Mouse (Mus musculus) liver, embryonic 11.5 days (tissue): Measurements from ENCODE around the gene Gjb1. TPM values are rescaled to one million over a fixed set of nuclear protein-coding genes. Genes with fewer than 3 reads are reported as not detected.

ENCODE experiments used
- ATAC-seq: fragments of 200-750 bp; cut with Nextera tagmentation; replicated peaks from 2 replicates; pipeline ENCODE4 v1.8.0; 2017; ENCODE audit warnings: moderate number of reproducible peaks, mild to moderate bottlenecking, moderate TSS enrichment, moderate library complexity; ENCODE audit not compliant: low FRiP score
- DNase-seq: peaks from one replicate; pipeline ENCODE4 v3.0.0-alpha.2; 2017; ENCODE audit warnings: low spot score
- H3K27ac ChIP-seq: fragments of 300-500 bp; sonication (generic); 2 replicates; pipeline ENCODE4 v1.5.1; 2014; ENCODE audit warnings: mild to moderate bottlenecking, low read depth, low read length, control low read depth
- H3K27me3 ChIP-seq: fragments of 300-500 bp; sonication (generic); replicated peaks from 2 replicates; pipeline ENCODE4 v1.6.1; 2014; ENCODE audit warnings: low read length, mixed read lengths; ENCODE audit not compliant: control insufficient read depth, insufficient read depth
- H3K36me3 ChIP-seq: fragments of 300-500 bp; sonication (generic); 2 replicates; pipeline ENCODE4 v1.6.1; 2014; ENCODE audit warnings: mild to moderate bottlenecking, low read length, moderate library complexity, mixed read lengths; ENCODE audit not compliant: control insufficient read depth, insufficient read depth
- H3K4me1 ChIP-seq: fragments of 300-500 bp; sonication (generic); replicated peaks from 2 replicates; pipeline ENCODE4 v1.6.1; 2014; ENCODE audit warnings: low read length, mixed read lengths; ENCODE audit not compliant: control insufficient read depth, insufficient read depth
- H3K4me2 ChIP-seq: fragments of 300-500 bp; sonication (generic); 2 replicates; pipeline ENCODE4 v1.6.1; 2014; ENCODE audit warnings: mild to moderate bottlenecking, control low read depth, moderate library complexity
- H3K4me3 ChIP-seq: fragments of 300-500 bp; sonication (generic); 2 replicates; pipeline ENCODE4 v1.5.1; 2014; ENCODE audit warnings: low read depth, low read length, control low read depth
- H3K9ac ChIP-seq: fragments of 300-500 bp; sonication (generic); 2 replicates; pipeline ENCODE4 v1.6.1; 2014; ENCODE audit warnings: low read depth, low read length, control low read depth
- H3K9me3 ChIP-seq: fragments of 300-500 bp; sonication (generic); 2 replicates; pipeline ENCODE4 v1.6.1; 2016; ENCODE audit warnings: low read length, inconsistent platforms, mixed read lengths; ENCODE audit not compliant: control insufficient read depth
- WGBS: fragments of 180-500 bp; shearing (Covaris S2); extraction: QIAGEN DNeasy Blood & Tissue Kit; methylation state at CpG from one replicate; pipeline ENCODE4 v1.1.7; 2014; 5-methylcytosine and 5-hydroxymethylcytosine counted together
- polyA plus RNA-seq: library from polyadenylated mRNA; unstranded; fragments of >200 nt; fragmentation: Nextera tagmentation; extraction: Ambion mirVana; gene quantifications from 2 replicates; pipeline ENCODE4 v1.2.1, GENCODE M21; 2014

Gene Gjb1
- polyA plus RNA-seq, 1 experiment from 2014 or later, result 34.5 TPM

- H3K4me3 ChIP-seq, result no peak overlapping the region
- no peaks in the 10 kb centered on the region for H3K9me3 ChIP-seq
- H3K27ac ChIP-seq, result no peak overlapping the region
- 0 out of 2 replicates have a peak overlapping the region, but pooled peaks have one; percentile 10 for H3K4me2 ChIP-seq
- no peaks in the 10 kb centered on the region for H3K36me3 ChIP-seq
- peaks cover 41% of the 10 kb centered on the region for H3K27me3 ChIP-seq
- 25% methylated on average over 29 of the region's 32 CpGs for WGBS
- DNase-seq (no peak), ATAC-seq (no peak)
- no peaks in the 10 kb centered on the region for H3K4me1 ChIP-seq
- no peak overlapping the region for H3K9ac ChIP-seq
Observed at GRCm38 (mm10) chrX:101384439-101385137, 8.4 kb downstream of the Gjb1 start.

GRCm38 (mm10) chrX:101386222-101386621 is 10.0 kb downstream of the Gjb1 start:
- ATAC-seq, result no peak
- DNase-seq, result no peak
- Histone ChIP-seq H3K36me3 (no peaks in the 10 kb centered on the region), H3K9me3 (no peaks in the 10 kb centered on the region), H3K27me3 (peaks cover 41% of the 10 kb centered on the region), H3K4me1 (no peaks in the 10 kb centered on the region), H3K4me3 (no peak overlapping the region), H3K4me2 (no peak overlapping the region), H3K9ac (no peak overlapping the region), H3K27ac (no peak overlapping the region)
- 31% methylated on average over 4 of the region's 4 CpGs for WGBS

- Histone ChIP-seq H3K9me3 (no peaks in the 10 kb centered on the region), H3K27me3 (peaks cover 22% of the 10 kb centered on the region), H3K27ac (no peak overlapping the region), H3K4me2 (no peak overlapping the region), H3K4me3 (no peak overlapping the region), H3K9ac (no peak overlapping the region), H3K36me3 (no peaks in the 10 kb centered on the region), H3K4me1 (no peaks in the 10 kb centered on the region)
- ATAC-seq (no peak), DNase-seq (no peak)
- 76% methylated on average over 5 of the region's 5 CpGs for WGBS
Observed at GRCm38 (mm10) chrX:101388866-101389537, 12.8 kb downstream of the Gjb1 start.

DNA sequence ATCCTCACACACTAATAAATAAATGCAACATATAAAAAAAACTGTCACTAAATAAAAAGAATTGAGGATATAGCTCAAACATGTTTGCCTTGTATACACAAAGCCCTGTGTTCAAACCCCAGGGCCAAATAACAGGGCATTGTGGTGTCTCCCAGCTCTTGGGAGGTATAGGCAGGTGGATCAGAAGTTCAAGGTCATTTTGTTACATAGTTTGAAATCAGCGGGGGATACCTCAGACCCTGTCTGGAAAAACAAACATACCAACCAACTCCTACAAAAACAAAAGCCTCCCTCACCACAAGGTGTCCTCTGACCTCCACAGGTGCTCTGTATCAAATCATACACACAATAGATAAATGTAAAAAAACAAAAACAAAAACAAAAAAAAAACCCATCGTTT is 18.2 kb downstream of the Gjb1 start:
- no peaks in the 10 kb centered on the region for H3K4me1 ChIP-seq
- H3K4me3 ChIP-seq, result no peak overlapping the region
- 38% methylated on average over 2 of the region's 2 CpGs for WGBS
- H3K36me3 ChIP-seq, result no peaks in the 10 kb centered on the region
- H3K9me3 ChIP-seq, result no peaks in the 10 kb centered on the region
- DNase-seq, result no peak
- no peak overlapping the region for H3K4me2 ChIP-seq
- ATAC-seq, result no peak
- H3K27me3 ChIP-seq, result peaks cover 21% of the 10 kb centered on the region
- H3K27ac ChIP-seq, result no peak overlapping the region
- H3K9ac ChIP-seq, result no peak overlapping the region

DNA sequence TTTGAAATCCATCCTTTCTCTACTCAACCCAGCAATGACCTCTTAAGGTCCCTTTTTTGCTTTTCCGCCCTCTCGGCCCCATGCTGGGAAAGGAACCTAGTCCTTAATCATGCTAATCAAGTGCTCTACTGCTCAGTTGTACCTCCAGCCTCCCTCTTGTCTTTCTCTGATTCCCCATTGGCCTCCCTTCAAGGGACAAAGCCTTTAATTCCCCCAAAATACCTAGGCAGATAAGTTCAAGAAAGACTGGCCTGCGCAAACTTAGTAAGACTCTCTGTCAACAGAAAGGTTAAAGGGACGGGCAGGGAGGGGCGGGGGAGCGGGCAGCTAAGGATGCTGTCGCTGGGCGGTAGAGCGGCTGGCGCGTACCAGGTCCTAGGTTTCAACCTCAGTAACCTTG is 20.3 kb downstream of the Gjb1 start:
- no peak for ATAC-seq
- no peak for DNase-seq
- Histone ChIP-seq H3K36me3 (no peaks in the 10 kb centered on the region), H3K9me3 (no peaks in the 10 kb centered on the region), H3K27ac (no peak overlapping the region), H3K4me1 (no peaks in the 10 kb centered on the region), H3K4me3 (no peak overlapping the region), H3K4me2 (no peak overlapping the region), H3K9ac (no peak overlapping the region), H3K27me3 (peaks cover 21% of the 10 kb centered on the region)
- 25% methylated on average over 11 of the region's 11 CpGs for WGBS

DNA sequence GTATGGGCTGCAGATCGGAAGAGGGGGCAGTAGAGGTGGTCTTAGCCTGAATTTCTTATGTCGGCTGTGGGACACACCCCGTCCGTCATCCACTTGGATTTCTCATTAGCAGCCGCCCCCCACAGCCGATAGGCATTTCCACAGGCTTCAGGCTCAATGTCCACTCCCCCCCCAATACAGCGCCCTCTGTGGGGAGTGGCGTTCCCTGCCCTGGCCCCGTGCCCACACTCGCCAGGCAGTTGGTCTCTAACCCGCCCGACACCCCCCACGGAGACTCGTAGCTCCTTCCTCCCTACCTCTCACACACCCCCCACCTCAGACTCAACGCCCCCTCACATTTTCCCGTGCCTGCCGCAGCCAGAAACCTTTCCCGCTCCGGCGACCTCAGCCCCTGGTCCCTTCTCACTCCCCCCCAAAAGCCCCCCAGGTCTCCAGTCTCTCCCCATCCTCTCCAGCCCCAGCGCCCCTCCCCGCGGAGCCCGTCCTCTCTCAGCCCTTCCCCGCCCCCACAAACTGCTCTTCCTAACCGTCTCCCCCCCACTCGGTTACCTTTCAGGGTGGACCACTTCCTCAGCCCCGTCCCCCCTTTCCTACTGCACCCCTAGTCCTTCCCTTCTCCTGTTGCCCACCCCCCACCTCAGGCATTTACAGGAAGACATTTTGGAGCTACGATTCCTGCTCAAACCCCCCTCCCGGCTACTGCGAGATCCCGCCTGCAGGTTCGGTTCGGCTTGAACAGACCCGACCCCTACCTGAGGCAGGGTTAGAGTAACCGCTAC is 43.0 kb downstream of the Gjb1 start:
- Histone ChIP-seq H3K27me3 (peaks cover 7% of the 10 kb centered on the region), H3K27ac (no peak overlapping the region; the same call in 1 of the 2 replicates), H3K9me3 (no peaks in the 10 kb centered on the region), H3K4me3 (peak overlapping the region; percentile 68), H3K4me2 (peak overlapping the region; percentile 71), H3K36me3 (no peaks in the 10 kb centered on the region), H3K4me1 (peaks cover 4% of the 10 kb centered on the region; the same call in 1 of the 2 replicates), H3K9ac (peak overlapping the region; percentile 78)
- WGBS, result 17% methylated on average over 34 of the region's 36 CpGs
- ATAC-seq (peak; percentile 18), DNase-seq (no peak)

DNA sequence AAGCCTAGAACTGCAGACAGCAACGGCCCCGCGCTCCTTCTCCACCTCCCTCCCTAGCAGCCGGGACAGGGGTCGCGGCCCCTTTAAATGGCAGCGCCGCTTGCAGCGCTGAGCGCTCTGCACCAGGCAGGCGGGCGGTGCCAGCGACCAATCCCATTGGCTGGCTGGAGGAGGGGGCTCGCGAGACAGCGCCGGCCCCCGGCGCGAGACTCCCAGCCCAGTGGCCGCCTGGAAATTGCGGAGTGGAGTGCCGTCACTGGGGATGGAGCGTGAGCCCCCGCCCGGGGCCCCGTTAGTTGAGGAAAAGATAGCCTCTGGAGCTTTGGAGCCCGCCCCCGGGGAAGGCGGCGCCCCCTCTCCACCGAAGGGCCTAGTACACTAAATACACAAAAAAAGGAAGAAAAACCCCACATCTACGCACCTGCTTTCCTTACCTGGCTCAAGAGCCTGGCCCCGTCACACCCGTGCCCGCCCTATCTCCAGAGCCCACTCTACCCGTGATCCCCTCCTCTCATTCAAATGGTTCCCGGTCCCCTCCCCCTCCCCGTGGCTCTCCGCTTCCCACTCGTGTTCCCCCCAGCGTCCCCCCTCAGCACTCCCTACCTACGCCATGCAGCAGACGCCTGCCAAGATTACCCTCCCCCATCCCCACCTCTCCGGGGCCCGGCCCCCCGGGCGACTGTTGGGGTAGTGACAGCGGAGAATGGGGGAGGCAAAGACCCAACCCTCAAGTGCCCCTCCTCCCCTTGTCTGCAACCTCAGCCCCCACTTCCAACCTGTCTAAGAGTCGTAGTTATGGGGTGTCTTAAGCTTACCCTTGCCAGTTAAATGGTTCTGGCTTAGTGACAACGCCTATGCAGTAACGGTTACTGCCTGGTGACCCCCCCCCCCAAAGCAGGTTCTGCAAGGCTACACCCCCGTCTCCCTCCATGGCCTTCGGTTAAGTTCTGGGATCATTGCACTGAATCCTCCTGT is 43.8 kb downstream of the Gjb1 start:
- H3K9ac ChIP-seq, result peak overlapping the region; percentile 78
- no peaks in the 10 kb centered on the region for H3K9me3 ChIP-seq
- DNase-seq, result peak; percentile 77
- H3K27me3 ChIP-seq, result peaks cover 7% of the 10 kb centered on the region
- peak overlapping the region; percentile 4; the same call in 1 of the 2 replicates for H3K27ac ChIP-seq
- H3K36me3 ChIP-seq, result no peaks in the 10 kb centered on the region
- H3K4me1 ChIP-seq, result peaks cover 4% of the 10 kb centered on the region; the same call in 1 of the 2 replicates
- H3K4me3 ChIP-seq, result peak overlapping the region; percentile 68
- H3K4me2 ChIP-seq, result peak overlapping the region; percentile 71
- WGBS, result 9% methylated on average over 47 of the region's 54 CpGs
- ATAC-seq, result peak; percentile 96

- H3K27ac ChIP-seq, result peak within 1 kb of the TSS; percentile 4; the same call in 1 of the 2 replicates
- no peaks in the 10 kb centered on the region for H3K9me3 ChIP-seq
- H3K4me3 ChIP-seq, result peak within 1 kb of the TSS; percentile 68
- H3K9ac ChIP-seq, result peak within 1 kb of the TSS; percentile 78
- DNase-seq (no peak), ATAC-seq (no peak)
- 27% methylated on average over 4 of the region's 4 CpGs for WGBS
- H3K27me3 ChIP-seq, result peaks cover 7% of the 10 kb centered on the region
- peaks cover 4% of the 10 kb centered on the region; the same call in 1 of the 2 replicates for H3K4me1 ChIP-seq
- peak within 1 kb of the TSS; percentile 71 for H3K4me2 ChIP-seq
- no peaks in the 10 kb centered on the region for H3K36me3 ChIP-seq
Observed at GRCm38 (mm10) chrX:101420700-101421095, 44.5 kb downstream of the Gjb1 start, which contains the start of gene Zmym3. TSS of gene Zmym3 (minus strand) at chrX:101420849.
